In the genomic region with DNA sequence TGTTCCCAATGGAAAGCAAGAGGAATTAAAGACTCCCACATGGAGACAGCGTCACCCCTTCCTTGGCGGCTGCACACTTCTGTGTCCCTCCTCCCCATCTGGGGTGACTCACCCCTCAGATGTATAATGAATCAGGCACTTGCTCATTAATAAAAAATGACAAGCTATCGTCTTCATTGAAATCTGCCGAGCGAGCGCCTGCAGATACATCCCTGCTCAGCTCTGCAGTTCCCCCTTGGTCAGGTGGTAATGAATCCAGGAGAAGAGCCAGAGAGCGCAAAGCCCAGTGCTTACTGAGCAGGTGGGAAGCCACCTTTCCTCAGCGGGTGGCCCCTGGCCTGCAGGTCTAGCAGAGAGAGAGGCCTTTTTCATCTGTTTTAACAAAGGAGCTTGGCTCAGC, we compare ENCODE assay signal across 10 mouse cellular contexts.
A peak's percentile ranks its signal among the peaks of the same experiment; 100 is the strongest.
DNase-seq lines count a peak whose midpoint lies in the region; ATAC-seq lines count a peak whose summit lies in the region.
"Had no signal": no experiment of that assay in that cellular context is flagged by ENCODE, and none has a peak within 500 bp of the region (broad histone marks: within the 10 kb centered on the region; RNA-seq: fewer than 3 reads in every experiment).

No protein-coding gene starts in this region.

- H3K9me3 ChIP-seq in forebrain, embryonic 10.5 days: no peaks in the 10 kb centered on the region
- H3K9me3 ChIP-seq in forebrain, embryonic 11.5 days (ENCODE audit: control insufficient read depth, low read length): no peaks in the 10 kb centered on the region

- H3K27me3 ChIP-seq in forebrain, embryonic 10.5 days (ENCODE audit: poor library complexity, severe bottlenecking): no peaks in the 10 kb centered on the region
- H3K27me3 ChIP-seq in forebrain, embryonic 11.5 days (ENCODE audit: control insufficient read depth, insufficient read depth, low read length): no peaks in the 10 kb centered on the region

- no peak overlapping the region for H3K4me2 ChIP-seq in forebrain, embryonic 11.5 days (ENCODE audit: low read depth, low read length, severe bottlenecking)

- peaks cover 37% of the 10 kb centered on the region for H3K36me3 ChIP-seq in forebrain, embryonic 10.5 days (replicated peaks)
- no peaks in the 10 kb centered on the region for H3K36me3 ChIP-seq in forebrain, embryonic 11.5 days (ENCODE audit: control insufficient read depth, insufficient read depth, low read length)

- H3K4me3 ChIP-seq in forebrain, embryonic 10.5 days: no peak overlapping the region
- no peak overlapping the region for H3K4me3 ChIP-seq in forebrain, embryonic 11.5 days (ENCODE audit: low read depth, low read length)

- 61% methylated on average over 8 of the region's 8 CpGs for WGBS in forebrain, embryonic 10.5 days
- WGBS in forebrain, embryonic 11.5 days: 66% methylated on average over 8 of the region's 8 CpGs

- DNase-seq in forebrain, embryonic 10.5 days (ENCODE audit: extremely low spot score, low spot score): no peak
- DNase-seq in forebrain, embryonic 11.5 days (ENCODE audit: low spot score): no peak
- DNase-seq in adrenal gland, adult 8-10 months: peak; percentile 25
- peak; percentile 60 to 66 for DNase-seq in cerebellum, postnatal 14 days
- DNase-seq in layer of hippocampus, postnatal 14 days (ENCODE audit: low spot score in 2 of 2): peak; percentile 15 to 20
- no peak for DNase-seq in c-Kit-positive CD71-positive TER-119-positive erythroid progenitor cells, embryonic 14.5 days (ENCODE audit: low spot score)
- DNase-seq in heart, postnatal 14 days: no peak
- no peak for DNase-seq in testis, postnatal 14 days (ENCODE audit: low spot score)

- H3K9ac ChIP-seq in forebrain, embryonic 11.5 days (ENCODE audit: low read length): no peak overlapping the region
- H3K9ac ChIP-seq: liver, embryonic 14.5 days had no signal

- intact Hi-C loops in heart, postnatal 14 days (cut with DNase I): no loop called here

- H3K27ac ChIP-seq in forebrain, embryonic 10.5 days: 0 out of 2 replicates have a peak overlapping the region, but pooled peaks have one; percentile 25
- H3K27ac ChIP-seq in forebrain, embryonic 11.5 days (ENCODE audit: low read depth, low read length): no peak overlapping the region
- H3K27ac ChIP-seq: liver, embryonic 14.5 days had no signal

- peaks cover 57% of the 10 kb centered on the region for H3K4me1 ChIP-seq in forebrain, embryonic 10.5 days
- H3K4me1 ChIP-seq in forebrain, embryonic 11.5 days (replicated peaks; ENCODE audit: control insufficient read depth, insufficient read depth, low read length): peaks cover 3% of the 10 kb centered on the region

- no peak for ATAC-seq in forebrain, embryonic 11.5 days (replicated peaks; ENCODE audit: low FRiP score)
- ATAC-seq: inflammation-experienced regulatory T-cells, adult 6 months had no signal

Comparison
In these comparisons a context has a peak if more than half of its experiments do, and no peak if none do; other contexts are left out.
1. DNase-seq: peak in adrenal gland, adult 8-10 months (single experiment), cerebellum, postnatal 14 days (2 of 2) and layer of hippocampus, postnatal 14 days (2 of 2); none in forebrain, embryonic 10.5 days (single experiment), forebrain, embryonic 11.5 days (single experiment), c-Kit-positive CD71-positive TER-119-positive erythroid progenitor cells, embryonic 14.5 days (single experiment), heart, postnatal 14 days (0 of 2) and testis, postnatal 14 days (single experiment).